Mouse (Mus musculus): ENCODE measurements around the gene Adamtsl1. TPM values are rescaled to one million over a fixed set of nuclear protein-coding genes. Genes with fewer than 3 reads are reported as not detected.

Adamtsl1 gene
- polyA plus RNA-seq, 1 experiment from 2014 or later = 7.7 TPM

DNA sequence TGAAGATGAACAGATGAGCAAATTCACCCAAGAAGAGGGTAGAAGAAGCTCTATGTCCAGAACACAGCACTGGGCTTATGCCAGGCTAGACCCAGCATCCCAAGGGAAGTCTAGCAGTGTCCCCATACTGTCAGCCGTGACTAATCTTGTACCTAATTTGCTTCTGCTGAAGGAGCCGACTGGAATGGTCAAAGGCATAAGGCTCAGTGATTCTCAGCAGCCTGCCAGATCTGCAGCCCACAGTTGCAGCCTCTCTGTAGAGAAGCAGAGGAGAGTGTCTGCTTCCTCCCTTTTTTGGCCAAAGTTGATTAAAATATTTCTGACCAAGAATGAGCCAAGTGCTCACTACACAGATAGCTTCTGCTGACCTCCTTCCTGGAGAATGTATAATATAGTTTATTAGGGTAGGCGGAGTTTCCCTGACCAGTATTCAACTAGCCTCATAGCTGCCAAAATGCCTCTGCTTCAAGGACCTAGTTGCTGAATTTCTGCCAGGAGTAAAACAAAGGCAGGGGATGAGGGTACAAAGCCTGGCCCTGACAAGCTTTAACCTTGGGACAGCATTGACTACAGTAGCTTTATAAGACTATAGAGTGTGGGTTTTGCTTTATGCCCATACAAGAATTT lies 804.1 kb downstream of the Adamtsl1 start:
- Histone ChIP-seq H3K27me3 (replicated peaks) (no peaks in the 10 kb centered on the region), H3K4me1 (replicated peaks) (0 out of 2 replicates have a peak, but pooled peaks cover 2% of the 10 kb centered on the region), H3K9ac (no peak overlapping the region), H3K9me3 (no peaks in the 10 kb centered on the region), H3K36me3 (no peaks in the 10 kb centered on the region), H3K4me2 (replicated peaks) (no peak overlapping the region), H3K27ac (0 out of 2 replicates have a peak overlapping the region, but pooled peaks have one; percentile 40), H3K4me3 (replicated peaks) (no peak overlapping the region)
- WGBS = 62% methylated on average over 3 of the region's 3 CpGs
- ATAC-seq = 0 out of 2 replicates have a peak, but pooled peaks have one; percentile 25

DNA sequence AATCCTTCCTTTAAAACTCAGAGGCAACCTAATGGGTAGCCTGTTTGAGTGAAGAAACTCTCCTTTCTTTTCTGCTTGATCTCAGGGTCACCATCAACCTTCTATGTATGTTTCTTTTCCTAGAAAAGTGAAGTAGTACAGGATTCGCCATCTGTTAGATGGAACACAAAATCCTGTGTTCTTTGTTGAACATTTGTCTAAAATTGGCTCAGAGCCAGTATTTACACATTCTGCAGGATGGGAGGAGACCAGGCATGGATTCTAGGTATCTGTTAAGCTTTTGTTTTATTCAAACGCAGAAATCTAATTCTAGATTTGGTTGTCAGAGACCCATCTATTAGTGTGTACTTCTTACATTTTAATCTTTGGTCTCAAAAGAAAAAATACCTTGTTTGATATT lies 811.4 kb downstream of the Adamtsl1 start:
- Histone ChIP-seq H3K9ac (no peak overlapping the region), H3K9me3 (no peaks in the 10 kb centered on the region), H3K36me3 (no peaks in the 10 kb centered on the region), H3K4me2 (replicated peaks) (no peak overlapping the region), H3K27ac (no peak overlapping the region), H3K27me3 (replicated peaks) (no peaks in the 10 kb centered on the region), H3K4me3 (replicated peaks) (no peak overlapping the region), H3K4me1 (replicated peaks) (no peaks in the 10 kb centered on the region)
- no peak for ATAC-seq
- WGBS = 30% methylated on average over 2 of the region's 2 CpGs

- Histone ChIP-seq H3K27me3 (replicated peaks) (no peaks in the 10 kb centered on the region), H3K9me3 (no peaks in the 10 kb centered on the region), H3K27ac (0 out of 2 replicates have a peak overlapping the region, but pooled peaks have one; percentile 36), H3K36me3 (no peaks in the 10 kb centered on the region), H3K4me1 (replicated peaks) (no peaks in the 10 kb centered on the region), H3K4me2 (replicated peaks) (no peak overlapping the region), H3K9ac (no peak overlapping the region), H3K4me3 (replicated peaks) (no peak overlapping the region)
- no peak for ATAC-seq
- 56% methylated on average over 5 of the region's 5 CpGs for WGBS
These were observed 812.0 kb downstream of the Adamtsl1 start for GRCm38 (mm10) chr4:86326003-86326402.

DNA sequence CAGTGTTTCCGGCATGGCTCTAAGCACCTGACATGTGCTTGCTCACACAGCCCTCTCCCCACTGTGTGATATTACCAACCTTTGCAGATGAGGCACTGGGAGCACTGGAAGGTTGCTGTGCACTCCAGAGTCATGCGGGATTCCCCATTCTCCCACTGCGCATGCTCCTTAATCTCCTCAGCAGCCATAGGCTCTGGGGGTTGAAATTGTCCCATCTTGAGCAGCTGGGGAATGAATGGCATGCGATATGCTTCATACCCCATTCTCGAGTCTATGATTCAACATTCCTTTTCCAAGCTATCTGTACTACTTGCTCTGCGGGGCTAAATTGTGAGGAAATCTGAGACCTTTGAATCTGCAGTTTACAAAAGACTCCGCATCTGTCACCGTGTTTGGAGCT lies 812.7 kb downstream of the Adamtsl1 start:
- H3K27ac ChIP-seq = no peak overlapping the region
- no peaks in the 10 kb centered on the region for H3K27me3 ChIP-seq (replicated peaks)
- no peaks in the 10 kb centered on the region for H3K4me1 ChIP-seq (replicated peaks)
- H3K9ac ChIP-seq = no peak overlapping the region
- H3K36me3 ChIP-seq = no peaks in the 10 kb centered on the region
- no peak overlapping the region for H3K4me3 ChIP-seq (replicated peaks)
- no peak overlapping the region for H3K4me2 ChIP-seq (replicated peaks)
- no peak for ATAC-seq
- H3K9me3 ChIP-seq = no peaks in the 10 kb centered on the region
- 57% methylated on average over 8 of the region's 8 CpGs for WGBS

DNA sequence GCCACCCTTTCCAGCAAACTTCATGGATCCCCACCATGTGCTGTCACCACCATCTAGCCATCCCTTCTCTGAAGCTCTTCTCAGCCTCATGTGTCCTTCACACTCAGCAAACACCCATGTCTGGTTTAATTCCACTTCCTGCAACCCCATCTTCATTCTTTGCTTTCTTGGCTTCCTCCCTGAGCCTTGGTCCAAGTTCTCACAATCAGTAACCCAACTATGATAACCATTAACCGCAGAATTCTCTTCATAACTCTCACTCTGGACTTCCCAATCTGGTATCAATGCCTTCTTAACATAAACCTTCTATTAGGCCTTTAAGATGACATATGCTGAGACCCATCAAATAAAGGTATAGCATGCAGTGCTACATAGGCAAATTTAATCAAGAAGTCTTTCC lies 815.5 kb downstream of the Adamtsl1 start:
- WGBS = 95% methylated on average over 1 of the region's 1 CpGs
- Histone ChIP-seq H3K9ac (no peak overlapping the region), H3K9me3 (no peaks in the 10 kb centered on the region), H3K4me1 (replicated peaks) (no peaks in the 10 kb centered on the region), H3K27me3 (replicated peaks) (no peaks in the 10 kb centered on the region), H3K4me2 (replicated peaks) (no peak overlapping the region), H3K4me3 (replicated peaks) (no peak overlapping the region), H3K36me3 (no peaks in the 10 kb centered on the region), H3K27ac (no peak overlapping the region)
- ATAC-seq = no peak

GRCm38 (mm10) chr4:86335861-86336415 lies 822.0 kb downstream of the Adamtsl1 start:
- Histone ChIP-seq H3K4me2 (replicated peaks) (no peak overlapping the region), H3K36me3 (no peaks in the 10 kb centered on the region), H3K9ac (no peak overlapping the region), H3K4me1 (replicated peaks) (peaks cover 11% of the 10 kb centered on the region; the same call in 1 of the 2 replicates), H3K27ac (no peak overlapping the region), H3K4me3 (replicated peaks) (no peak overlapping the region), H3K27me3 (replicated peaks) (no peaks in the 10 kb centered on the region), H3K9me3 (no peaks in the 10 kb centered on the region)
- ATAC-seq = no peak
- WGBS = 29% methylated on average over 10 of the region's 10 CpGs

DNA sequence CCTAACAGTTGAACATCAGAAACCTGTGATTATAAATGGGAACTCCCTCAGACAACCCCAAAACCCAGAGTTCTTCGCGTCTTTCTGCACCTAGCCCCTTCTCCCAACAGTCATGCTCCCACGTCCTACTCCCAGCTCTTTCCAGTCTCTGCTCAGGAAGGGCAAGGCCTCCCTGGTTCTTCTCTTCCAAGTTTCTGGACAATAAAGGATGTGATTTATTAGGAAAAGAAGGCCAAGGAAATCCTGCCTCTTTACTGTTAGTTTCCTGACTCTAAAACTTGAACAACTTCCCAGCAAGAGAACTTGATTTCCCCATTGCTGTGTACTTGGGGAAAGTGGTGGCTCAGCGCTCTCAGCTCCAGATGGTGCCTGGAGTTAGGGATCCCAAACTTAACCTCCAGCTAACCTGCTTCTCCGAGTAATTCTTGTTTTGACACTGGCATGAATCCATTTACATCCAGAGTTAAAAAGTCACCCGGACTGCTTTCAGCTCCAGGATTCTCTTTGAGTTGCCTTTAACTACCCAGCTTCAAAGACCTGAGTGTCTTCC lies 823.3 kb downstream of the Adamtsl1 start:
- H3K36me3 ChIP-seq = no peaks in the 10 kb centered on the region
- no peaks in the 10 kb centered on the region for H3K27me3 ChIP-seq (replicated peaks)
- no peaks in the 10 kb centered on the region for H3K9me3 ChIP-seq
- H3K4me3 ChIP-seq (replicated peaks) = no peak overlapping the region
- no peak overlapping the region for H3K9ac ChIP-seq
- H3K4me2 ChIP-seq (replicated peaks) = no peak overlapping the region
- WGBS = 50% methylated on average over 6 of the region's 6 CpGs
- peaks cover 11% of the 10 kb centered on the region; the same call in 1 of the 2 replicates for H3K4me1 ChIP-seq (replicated peaks)
- no peak overlapping the region for H3K27ac ChIP-seq
- ATAC-seq = no peak

DNA sequence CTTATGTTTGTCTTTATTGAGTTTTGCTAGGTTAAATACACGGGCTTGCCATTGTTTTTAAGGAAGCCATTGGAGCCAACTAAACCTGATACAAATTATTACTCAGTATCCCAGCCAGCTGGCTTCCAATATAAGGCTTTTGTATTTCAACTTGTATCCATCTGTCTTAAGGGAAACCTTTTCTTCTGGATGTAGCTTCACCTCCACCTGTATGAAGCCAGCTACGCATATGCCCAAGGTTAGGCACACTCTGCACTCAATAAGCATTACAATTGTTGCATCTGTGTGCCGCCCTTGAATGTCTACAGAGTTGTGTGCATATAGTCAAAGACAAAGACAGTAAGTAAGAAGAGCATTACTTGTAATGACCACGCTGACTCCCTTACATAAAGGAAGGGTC lies 835.4 kb downstream of the Adamtsl1 start:
- H3K4me1 ChIP-seq (replicated peaks) = no peaks in the 10 kb centered on the region
- no peak overlapping the region for H3K4me2 ChIP-seq (replicated peaks)
- H3K9me3 ChIP-seq = no peaks in the 10 kb centered on the region
- no peaks in the 10 kb centered on the region for H3K27me3 ChIP-seq (replicated peaks)
- H3K27ac ChIP-seq = no peak overlapping the region
- H3K36me3 ChIP-seq = no peaks in the 10 kb centered on the region
- no peak overlapping the region for H3K4me3 ChIP-seq (replicated peaks)
- 95% methylated on average over 4 of the region's 4 CpGs for WGBS
- H3K9ac ChIP-seq = no peak overlapping the region
- ATAC-seq = no peak

DNA sequence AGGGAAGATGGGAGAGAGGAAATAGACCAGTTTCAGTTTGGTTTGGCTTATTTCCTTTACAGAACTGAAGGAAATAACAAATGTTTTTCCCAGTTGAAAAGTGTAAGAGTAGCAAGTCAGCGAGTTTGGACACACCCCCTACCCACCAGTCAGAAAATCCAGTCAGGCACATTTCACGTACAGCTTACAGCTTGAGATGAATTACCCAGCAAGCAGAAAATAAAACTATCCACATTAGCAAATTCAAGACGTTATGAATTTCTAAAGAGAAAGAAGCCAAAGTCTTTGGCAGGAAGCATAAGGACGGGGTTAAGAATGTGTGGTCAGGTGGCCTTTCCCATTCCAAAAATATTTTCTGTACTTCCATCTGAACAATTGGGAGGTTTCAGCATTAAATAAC lies 838.1 kb downstream of the Adamtsl1 start:
- Histone ChIP-seq H3K9ac (no peak overlapping the region), H3K4me3 (replicated peaks) (no peak overlapping the region), H3K9me3 (no peaks in the 10 kb centered on the region), H3K27ac (no peak overlapping the region), H3K36me3 (no peaks in the 10 kb centered on the region), H3K27me3 (replicated peaks) (no peaks in the 10 kb centered on the region), H3K4me1 (replicated peaks) (no peaks in the 10 kb centered on the region), H3K4me2 (replicated peaks) (no peak overlapping the region)
- no peak for ATAC-seq
- WGBS = 50% methylated on average over 4 of the region's 4 CpGs

DNA sequence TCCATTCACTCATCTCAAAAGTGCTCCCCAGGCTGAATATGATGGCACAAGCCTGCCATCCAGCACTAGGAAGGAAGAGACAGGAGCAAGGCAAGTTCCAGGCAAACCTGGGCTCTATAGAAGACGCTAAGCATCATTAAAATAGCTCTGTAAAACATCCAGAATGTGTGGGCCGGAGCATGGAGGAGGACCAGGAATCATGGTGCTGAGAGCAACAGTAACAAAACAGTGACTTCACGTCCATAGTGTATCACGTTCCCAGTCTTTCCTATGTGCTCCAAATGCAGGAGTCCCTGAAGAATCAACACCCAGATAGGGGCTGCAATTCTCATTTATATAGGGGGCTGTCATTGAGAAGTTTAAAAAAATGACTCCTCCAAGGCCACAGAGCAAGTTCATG lies 839.6 kb downstream of the Adamtsl1 start:
- no peak for ATAC-seq
- Histone ChIP-seq H3K27ac (no peak overlapping the region), H3K4me1 (replicated peaks) (no peaks in the 10 kb centered on the region), H3K9me3 (no peaks in the 10 kb centered on the region), H3K36me3 (no peaks in the 10 kb centered on the region), H3K9ac (no peak overlapping the region), H3K27me3 (replicated peaks) (no peaks in the 10 kb centered on the region), H3K4me2 (replicated peaks) (no peak overlapping the region), H3K4me3 (replicated peaks) (no peak overlapping the region)
- 89% methylated on average over 4 of the region's 4 CpGs for WGBS

- WGBS = 77% methylated on average over 5 of the region's 5 CpGs
- H3K36me3 ChIP-seq = no peaks in the 10 kb centered on the region
- no peak for ATAC-seq
These were observed 845.4 kb downstream of the Adamtsl1 start for GRCm38 (mm10) chr4:86359398-86359797.

DNA sequence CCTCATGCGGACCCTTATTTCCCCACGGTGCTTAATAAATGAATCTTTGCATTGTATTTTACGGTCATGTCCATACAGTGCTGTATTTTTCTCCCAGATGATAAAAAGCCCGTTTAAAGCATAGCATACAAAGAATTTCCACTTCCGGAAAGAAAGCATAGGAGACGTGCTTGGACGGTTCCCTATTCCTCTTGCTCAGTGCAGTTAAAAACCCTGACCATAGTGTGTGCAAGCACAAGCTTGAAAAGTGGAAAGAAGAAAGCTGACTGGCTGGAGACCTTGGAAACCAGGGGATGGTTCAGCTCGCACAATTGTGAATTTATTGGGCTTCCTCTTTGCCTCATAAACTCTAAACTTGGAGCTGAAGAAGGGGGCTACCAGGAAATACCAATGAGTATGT lies 855.1 kb downstream of the Adamtsl1 start:
- WGBS = 70% methylated on average over 8 of the region's 8 CpGs
- no peak for ATAC-seq

More at GRCm38 (mm10) chr4:86359398-86359797, 845.4 kb downstream of the Adamtsl1 start:
- Histone ChIP-seq H3K27ac (no peak overlapping the region), H3K4me2 (replicated peaks) (no peak overlapping the region), H3K9ac (no peak overlapping the region), H3K4me3 (replicated peaks) (no peak overlapping the region), H3K9me3 (no peaks in the 10 kb centered on the region), H3K27me3 (replicated peaks) (no peaks in the 10 kb centered on the region), H3K4me1 (replicated peaks) (no peaks in the 10 kb centered on the region)

DNA sequence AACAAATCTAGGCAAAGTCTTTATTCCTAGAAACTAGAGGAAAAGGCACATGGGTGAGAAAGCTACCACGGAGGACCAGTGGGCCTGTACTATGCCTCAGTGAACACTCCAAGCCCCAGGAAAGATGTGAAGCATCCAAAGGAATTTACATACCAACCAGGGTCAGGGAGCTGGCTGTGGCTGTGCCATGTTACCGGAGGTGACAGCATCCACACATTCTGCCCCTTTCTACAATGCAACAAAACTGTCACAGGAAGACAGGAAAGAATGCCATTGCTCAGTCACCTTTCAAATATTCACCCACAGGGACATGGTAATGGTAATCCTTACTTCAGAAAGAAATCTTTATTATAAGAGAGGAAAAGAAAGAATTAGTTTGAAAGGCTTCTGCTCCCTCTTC lies 859.2 kb downstream of the Adamtsl1 start:
- no peaks in the 10 kb centered on the region for H3K36me3 ChIP-seq

More for the DNA sequence above, 855.1 kb downstream of the Adamtsl1 start:
- Histone ChIP-seq H3K4me1 (replicated peaks) (no peaks in the 10 kb centered on the region), H3K36me3 (no peaks in the 10 kb centered on the region), H3K9me3 (no peaks in the 10 kb centered on the region), H3K4me3 (replicated peaks) (no peak overlapping the region), H3K27ac (no peak overlapping the region), H3K4me2 (replicated peaks) (no peak overlapping the region), H3K27me3 (replicated peaks) (no peaks in the 10 kb centered on the region), H3K9ac (no peak overlapping the region)

More for the DNA sequence above, 859.2 kb downstream of the Adamtsl1 start:
- Histone ChIP-seq H3K27ac (no peak overlapping the region), H3K4me2 (replicated peaks) (no peak overlapping the region), H3K9ac (no peak overlapping the region), H3K4me3 (replicated peaks) (no peak overlapping the region), H3K4me1 (replicated peaks) (no peaks in the 10 kb centered on the region), H3K9me3 (no peaks in the 10 kb centered on the region), H3K27me3 (replicated peaks) (no peaks in the 10 kb centered on the region)
- ATAC-seq = no peak
- 70% methylated on average over 2 of the region's 2 CpGs for WGBS

All from intestine, embryonic 15.5 days (tissue).